Mouse (Mus musculus) neural tube, embryonic 14.5 days (tissue): Measurements from ENCODE around the gene Gkn1. TPM values are rescaled to one million over a fixed set of nuclear protein-coding genes. Genes with fewer than 3 reads are reported as not detected.

Experiments
- ATAC-seq: fragments of 200-750 bp; cut with Nextera tagmentation; 2 replicates; pipeline ENCODE4 v1.8.0; 2017; ENCODE audit warnings: low read depth, mild to moderate bottlenecking, moderate TSS enrichment, moderate library complexity
- H3K27ac ChIP-seq: fragments of 300-500 bp; sonication (generic); 2 replicates; pipeline ENCODE4 v1.5.1; 2014; ENCODE audit warnings: low read depth, mild to moderate bottlenecking, control low read depth, low read length, moderate library complexity, mixed read lengths
- H3K27me3 ChIP-seq: fragments of 300-500 bp; sonication (generic); 2 replicates; pipeline ENCODE4 v1.6.1; 2014; ENCODE audit warnings: low read length; ENCODE audit not compliant: control insufficient read depth, insufficient read depth
- H3K36me3 ChIP-seq: fragments of 300-500 bp; sonication (generic); 2 replicates; pipeline ENCODE4 v1.6.1; 2014; ENCODE audit warnings: low read length, mixed read lengths; ENCODE audit not compliant: control insufficient read depth, insufficient read depth
- H3K4me1 ChIP-seq: fragments of 300-500 bp; sonication (generic); 2 replicates; pipeline ENCODE4 v1.6.1; 2014; ENCODE audit warnings: low read length; ENCODE audit not compliant: control insufficient read depth, insufficient read depth
- H3K4me2 ChIP-seq: fragments of 300-500 bp; sonication (generic); 2 replicates; pipeline ENCODE4 v1.6.1; 2014; ENCODE audit warnings: mild to moderate bottlenecking, low read depth, low read length, control low read depth
- H3K4me3 ChIP-seq: fragments of 300-500 bp; sonication (generic); 2 replicates; pipeline ENCODE4 v1.5.1; 2014; ENCODE audit warnings: low read depth, low read length, control low read depth, mixed read lengths
- H3K9ac ChIP-seq: fragments of 300-500 bp; sonication (generic); replicated peaks from 2 replicates; pipeline ENCODE4 v1.6.1; 2014; ENCODE audit warnings: low read depth, mild to moderate bottlenecking, control low read depth, low read length, mixed read lengths
- H3K9me3 ChIP-seq: fragments of 300-500 bp; sonication (generic); 2 replicates; pipeline ENCODE4 v1.6.1; 2016; ENCODE audit warnings: low read length; ENCODE audit not compliant: control insufficient read depth
- WGBS: fragments of 180-500 bp; shearing (Covaris S2); extraction: QIAGEN DNeasy Blood & Tissue Kit; methylation state at CpG from one replicate; pipeline ENCODE4 v1.1.7; 2014; 5-methylcytosine and 5-hydroxymethylcytosine counted together
- polyA plus RNA-seq: library from polyadenylated mRNA; unstranded; fragments of >200 nt; fragmentation: Nextera tagmentation; extraction: Ambion mirVana; gene quantifications from 2 replicates; pipeline ENCODE4 v1.2.1, GENCODE M21; 2014

The Gkn1 gene
- polyA plus RNA-seq, 1 experiment from 2014 or later: not detected

DNA sequence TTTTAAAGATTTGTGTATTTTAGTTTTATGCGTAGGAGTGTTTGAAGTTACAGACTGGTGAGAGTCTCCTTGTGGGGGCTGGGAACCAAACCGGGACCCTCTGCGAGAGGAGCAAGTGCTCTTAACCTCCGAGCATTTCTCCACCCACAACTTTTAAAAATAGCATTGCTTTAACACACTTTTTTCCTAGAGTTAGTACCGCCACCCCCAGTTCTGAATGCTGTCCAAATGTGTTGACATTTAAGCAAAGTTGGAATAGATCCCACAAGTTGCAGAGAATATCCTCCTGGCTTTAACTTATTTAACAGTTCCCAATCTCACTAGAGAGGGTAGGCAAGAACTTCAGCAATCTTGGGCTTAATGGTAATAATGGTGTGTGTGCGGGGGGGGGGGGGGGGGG, 34.0 kb upstream of the Gkn1 start:
- no peak overlapping the region for H3K9ac ChIP-seq
- no peak overlapping the region for H3K27ac ChIP-seq
- no peaks in the 10 kb centered on the region for H3K27me3 ChIP-seq
- H3K9me3 ChIP-seq: no peaks in the 10 kb centered on the region
- no peak for ATAC-seq
- no peak overlapping the region for H3K4me3 ChIP-seq
- WGBS: 65% methylated on average over 5 of the region's 6 CpGs
- H3K4me1 ChIP-seq: no peaks in the 10 kb centered on the region
- H3K4me2 ChIP-seq: no peak overlapping the region
- H3K36me3 ChIP-seq: no peaks in the 10 kb centered on the region

DNA sequence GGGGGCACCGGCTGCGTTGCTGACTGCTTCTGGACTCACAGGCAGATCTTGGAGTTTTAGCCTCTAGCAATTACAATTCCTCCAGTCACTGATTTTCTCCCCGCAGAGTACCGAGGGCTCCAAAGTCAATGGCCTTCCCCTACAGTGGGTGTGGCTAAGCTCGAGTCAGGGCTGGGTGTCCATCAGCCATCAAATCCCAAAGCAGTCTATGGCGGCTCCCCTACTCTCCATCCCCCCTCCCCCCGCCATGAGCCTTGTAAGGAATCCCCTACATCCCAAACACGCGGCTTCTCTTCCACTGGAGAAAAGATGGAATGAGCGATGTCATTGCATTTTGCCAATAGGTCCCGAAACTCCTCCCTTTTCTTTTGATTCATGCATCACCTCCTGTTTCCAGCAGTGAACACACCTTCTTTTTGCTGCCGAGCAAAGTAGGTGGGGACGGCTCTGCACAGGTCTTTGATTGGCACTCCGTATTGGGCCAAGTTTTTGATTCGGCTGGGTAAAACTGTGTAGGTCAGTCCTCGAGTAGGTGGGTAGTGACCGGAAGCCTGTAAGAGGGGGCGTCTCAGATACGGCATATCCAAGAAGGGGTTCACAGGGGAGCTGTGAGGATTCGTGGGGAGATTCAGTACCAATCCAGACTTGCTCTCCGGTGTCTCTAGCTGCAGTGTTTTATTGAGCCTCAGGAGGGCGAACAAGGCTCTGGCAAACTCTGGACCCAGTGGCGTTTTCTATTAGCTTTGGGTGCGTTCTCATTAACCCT, 33.4 kb upstream of the Gkn1 start:
- H3K9ac ChIP-seq: no peak overlapping the region
- no peak overlapping the region for H3K27ac ChIP-seq
- H3K9me3 ChIP-seq: no peaks in the 10 kb centered on the region
- H3K4me1 ChIP-seq: no peaks in the 10 kb centered on the region
- H3K36me3 ChIP-seq: no peaks in the 10 kb centered on the region
- H3K27me3 ChIP-seq: no peaks in the 10 kb centered on the region
- no peak for ATAC-seq
- WGBS: 14% methylated on average over 24 of the region's 24 CpGs
- peak overlapping the region; percentile 15; the same call in 1 of the 2 replicates for H3K4me3 ChIP-seq
- H3K4me2 ChIP-seq: peak overlapping the region; percentile 53

DNA sequence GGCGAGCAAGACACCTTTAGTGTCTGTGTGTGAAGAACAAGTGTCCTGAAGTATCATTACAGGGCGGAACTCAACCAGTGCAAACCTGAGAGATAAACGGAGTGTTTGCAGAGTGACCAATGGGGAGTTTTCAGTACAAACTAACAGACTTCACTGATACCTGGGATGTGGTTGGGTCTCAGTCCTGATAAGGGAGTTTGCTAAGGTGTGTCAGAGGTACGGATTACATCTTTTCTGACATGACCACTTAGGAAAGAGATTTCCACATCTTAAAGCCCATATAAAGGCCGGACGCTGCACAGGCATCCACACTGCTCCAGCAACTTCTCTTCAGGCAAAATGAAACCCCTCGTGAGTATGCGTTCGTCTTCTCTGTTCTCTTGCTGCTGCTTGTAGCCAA, 22.3 kb upstream of the Gkn1 start, which contains the start of gene Gkn2:
Gene Gkn2, plus strand, starts transcription at position 301 of the 400 bp plus-strand sequence.
- no peak within 1 kb of the TSS for H3K4me3 ChIP-seq
- no peak within 1 kb of the TSS for H3K4me2 ChIP-seq
- no peak for ATAC-seq
- H3K27ac ChIP-seq: no peak within 1 kb of the TSS
- no peaks in the 10 kb centered on the region for H3K9me3 ChIP-seq
- no peaks in the 10 kb centered on the region for H3K4me1 ChIP-seq
- H3K36me3 ChIP-seq: no peaks in the 10 kb centered on the region
- H3K27me3 ChIP-seq: no peaks in the 10 kb centered on the region
- WGBS: 92% methylated on average over 9 of the region's 9 CpGs
- no peak within 1 kb of the TSS for H3K9ac ChIP-seq

DNA sequence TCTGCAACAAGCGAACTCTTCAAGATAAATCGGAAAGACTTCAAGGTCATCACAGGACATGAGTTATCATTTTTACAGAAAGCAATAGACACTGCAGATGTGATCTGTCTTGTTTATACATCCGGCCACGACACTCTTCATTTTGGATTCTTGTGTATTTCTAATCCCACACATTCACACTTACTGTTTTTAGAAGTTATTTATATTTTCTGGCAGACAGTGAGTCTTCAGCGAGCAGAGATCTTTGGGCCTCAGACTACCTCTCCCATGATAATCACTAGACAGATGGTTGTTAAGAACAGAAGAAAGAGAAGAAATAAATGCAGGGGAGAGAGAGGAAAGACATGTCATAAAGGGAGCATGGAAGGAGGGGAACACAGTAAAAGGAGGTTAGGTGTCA, 18.5 kb upstream of the Gkn1 start:
- no peak overlapping the region for H3K9ac ChIP-seq
- H3K4me1 ChIP-seq: no peaks in the 10 kb centered on the region
- no peak overlapping the region for H3K27ac ChIP-seq
- H3K9me3 ChIP-seq: no peaks in the 10 kb centered on the region
- H3K36me3 ChIP-seq: no peaks in the 10 kb centered on the region
- H3K4me3 ChIP-seq: no peak overlapping the region
- no peak for ATAC-seq
- no peak overlapping the region for H3K4me2 ChIP-seq
- H3K27me3 ChIP-seq: no peaks in the 10 kb centered on the region
- WGBS: 92% methylated on average over 5 of the region's 5 CpGs

DNA sequence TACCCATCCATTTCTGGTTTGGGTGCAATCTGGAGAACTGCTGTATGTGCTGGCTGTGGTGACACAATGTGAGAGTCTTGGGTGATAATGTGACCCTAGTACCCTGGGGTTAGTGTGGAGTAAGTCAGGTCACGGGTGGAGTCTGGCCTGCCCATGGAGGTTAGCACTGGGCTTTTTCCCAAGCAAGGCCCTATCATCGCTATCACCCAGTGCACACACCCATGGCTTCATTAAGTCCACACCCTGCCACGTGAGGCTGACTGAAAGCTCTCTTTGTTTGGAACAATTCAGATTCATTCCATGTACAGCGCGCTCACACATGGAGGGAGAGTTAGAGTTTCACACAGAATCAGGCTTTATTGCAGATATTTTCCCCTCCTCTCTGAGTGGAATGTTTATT, 3.7 kb upstream of the Gkn1 start:
- no peaks in the 10 kb centered on the region for H3K9me3 ChIP-seq
- H3K4me1 ChIP-seq: no peaks in the 10 kb centered on the region
- H3K4me3 ChIP-seq: no peak overlapping the region
- no peak overlapping the region for H3K9ac ChIP-seq
- no peaks in the 10 kb centered on the region for H3K36me3 ChIP-seq
- no peak overlapping the region for H3K4me2 ChIP-seq
- ATAC-seq: no peak
- no peaks in the 10 kb centered on the region for H3K27me3 ChIP-seq
- no peak overlapping the region for H3K27ac ChIP-seq
- WGBS: 57% methylated on average over 5 of the region's 5 CpGs

DNA sequence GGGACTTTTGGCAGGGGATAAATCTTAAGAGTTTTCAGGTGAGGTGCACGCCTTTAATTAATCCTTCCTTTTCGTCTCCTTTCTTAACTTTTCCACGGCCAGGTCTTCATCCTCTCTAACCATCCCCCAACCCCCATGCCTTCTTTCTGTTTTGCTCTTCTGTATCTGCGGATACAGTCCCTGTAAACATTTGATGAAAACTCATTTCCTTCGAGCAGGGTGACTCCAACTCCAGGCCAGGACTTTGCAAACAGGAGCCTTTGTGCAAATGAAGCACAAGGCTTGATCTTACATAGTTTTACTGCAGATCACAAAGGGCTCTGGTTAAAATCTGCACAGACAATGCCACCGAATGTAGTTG, 14.8 kb downstream of the Gkn1 start:
- Histone ChIP-seq H3K4me2 (no peak overlapping the region), H3K36me3 (no peaks in the 10 kb centered on the region), H3K27me3 (no peaks in the 10 kb centered on the region), H3K9ac (no peak overlapping the region), H3K4me1 (peaks cover 4% of the 10 kb centered on the region; the same call in 1 of the 2 replicates), H3K9me3 (no peaks in the 10 kb centered on the region), H3K4me3 (no peak overlapping the region), H3K27ac (no peak overlapping the region)
- no peak for ATAC-seq
- WGBS: 34% methylated on average over 6 of the region's 6 CpGs

DNA sequence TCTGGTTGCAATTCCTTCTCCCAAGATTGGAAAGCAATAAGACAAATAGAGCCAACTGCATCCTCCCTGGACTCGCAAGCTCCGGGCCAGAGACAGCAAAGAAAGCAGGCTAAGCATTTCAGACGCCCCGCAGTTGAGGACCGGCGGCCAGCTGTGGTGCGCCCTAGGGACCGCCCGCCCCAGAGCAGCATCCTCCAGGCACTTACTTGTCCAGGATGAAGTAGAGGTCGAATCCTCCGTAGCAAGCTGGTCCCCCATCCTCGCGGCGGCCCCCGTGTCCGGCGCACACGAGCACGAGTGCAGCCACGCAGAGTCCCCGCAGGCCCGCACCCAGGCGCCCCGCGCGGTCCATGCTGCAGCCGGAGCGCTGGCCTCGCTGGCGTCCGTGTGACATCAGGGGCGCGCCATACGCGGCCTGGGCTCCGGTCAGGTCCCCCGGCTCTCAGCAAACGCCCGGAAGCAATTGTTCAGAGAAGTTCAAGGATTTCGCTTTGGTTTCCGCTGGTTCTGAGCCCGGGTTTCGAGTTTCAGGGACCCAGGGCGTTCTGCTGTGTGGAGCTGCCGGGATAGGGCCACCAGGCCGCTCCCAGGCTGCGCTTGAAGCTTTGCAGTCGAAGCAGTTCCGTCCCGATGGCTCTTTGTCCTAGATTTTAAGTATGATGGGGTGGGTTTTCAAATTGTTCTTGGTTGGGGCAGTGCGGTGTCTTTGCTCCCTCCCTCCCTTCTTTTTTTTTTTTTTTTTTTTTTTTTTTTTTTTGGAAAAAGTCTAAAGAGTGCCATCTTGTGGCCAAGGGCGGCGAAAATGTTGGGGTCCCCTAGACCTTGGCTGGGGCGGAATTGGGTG, 15.4 kb downstream of the Gkn1 start, which contains the start of gene Antxr1:
Gene Antxr1, minus strand, starts transcription at position 731 of the 844 bp plus-strand sequence.
- H3K4me3 ChIP-seq: peak within 1 kb of the TSS; percentile 58
- peak; percentile 86 for ATAC-seq
- no peaks in the 10 kb centered on the region for H3K36me3 ChIP-seq
- no peaks in the 10 kb centered on the region for H3K27me3 ChIP-seq
- peak within 1 kb of the TSS; percentile 83 for H3K4me2 ChIP-seq
- peak within 1 kb of the TSS; percentile 68 for H3K9ac ChIP-seq
- H3K27ac ChIP-seq: peak within 1 kb of the TSS; percentile 60; the same call in 1 of the 2 replicates
- H3K4me1 ChIP-seq: peaks cover 4% of the 10 kb centered on the region; the same call in 1 of the 2 replicates
- under 1% methylated on average over 49 of the region's 54 CpGs for WGBS
- H3K9me3 ChIP-seq: no peaks in the 10 kb centered on the region

DNA sequence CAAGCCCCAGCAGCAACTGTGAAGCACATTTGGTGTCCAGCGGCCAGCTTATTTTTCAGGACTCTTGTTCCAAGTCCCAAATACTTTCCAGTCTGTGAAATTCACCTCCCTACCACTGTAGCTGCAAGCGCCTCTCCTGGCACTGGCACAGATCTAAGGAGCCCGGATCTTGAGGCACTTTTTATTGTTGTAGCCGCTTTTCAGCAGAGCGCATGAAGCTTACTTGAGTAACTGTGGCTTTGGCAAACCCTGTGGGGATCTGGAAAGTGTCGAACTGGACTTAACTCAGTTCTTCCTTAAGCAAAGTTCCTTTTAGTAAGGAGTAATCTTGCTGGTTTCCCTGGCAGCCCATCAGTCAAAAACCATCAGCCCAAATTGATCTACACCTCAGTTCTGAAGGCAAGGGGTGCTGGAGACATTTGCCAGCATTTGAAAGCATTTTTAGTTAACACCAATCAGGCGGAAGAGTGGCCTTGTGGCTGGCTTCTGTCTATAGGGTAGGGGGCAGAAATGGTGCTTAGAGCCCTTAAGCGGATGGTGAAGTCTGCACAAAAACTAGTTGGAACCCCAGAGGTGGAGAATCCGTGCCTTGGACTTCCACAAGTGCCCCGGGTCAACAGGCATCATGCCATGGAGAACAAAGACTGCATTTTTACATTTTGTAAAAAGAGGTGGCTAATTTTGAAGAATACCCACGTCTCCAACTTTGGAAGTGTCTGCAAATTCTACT, 16.2 kb downstream of the Gkn1 start:
- peak overlapping the region; percentile 60; the same call in 1 of the 2 replicates for H3K27ac ChIP-seq

More for the DNA sequence above, 16.2 kb downstream of the Gkn1 start:
- no peak for ATAC-seq
- Histone ChIP-seq H3K4me3 (peak overlapping the region; percentile 58), H3K4me1 (peaks cover 4% of the 10 kb centered on the region; the same call in 1 of the 2 replicates), H3K9ac (peak overlapping the region; percentile 68), H3K27me3 (no peaks in the 10 kb centered on the region), H3K9me3 (no peaks in the 10 kb centered on the region), H3K4me2 (peak overlapping the region; percentile 83), H3K36me3 (no peaks in the 10 kb centered on the region)
- 10% methylated on average over 11 of the region's 11 CpGs for WGBS
